Mouse (Mus musculus): ENCODE measurements around the gene Lrrfip2. TPM values are rescaled to one million over a fixed set of nuclear protein-coding genes. Genes with fewer than 3 reads are reported as not detected.

Lrrfip2 gene
- polyA plus RNA-seq, 1 experiment = 135 TPM

- no peaks in the 10 kb centered on the region for H3K27me3 ChIP-seq (ENCODE audit: control insufficient read depth, insufficient read depth, low read length)
- no peak overlapping the region for H3K4me3 ChIP-seq (ENCODE audit: control insufficient read depth, low read depth, low read length)
- TF ChIP-seq CTCF (IDR thresholded peaks at IDR 0.05; ENCODE audit: control insufficient read depth, insufficient read depth, insufficient replicate concordance, low read depth, low read length) (no peak), POLR2A (IDR thresholded peaks at IDR 0.05; ENCODE audit: control insufficient read depth, low read depth, low read length) (no peak)
- H3K27ac ChIP-seq (ENCODE audit: control insufficient read depth, insufficient read depth, low read depth, low read length) = no peak overlapping the region
- H3K4me1 ChIP-seq (ENCODE audit: control insufficient read depth, insufficient read depth, low read length) = no peaks in the 10 kb centered on the region
- H3K36me3 ChIP-seq (ENCODE audit: control insufficient read depth, insufficient read depth, low read length) = no peaks in the 10 kb centered on the region
Observed at GRCm38 (mm10) chr9:111155764-111156458, 38.5 kb downstream of the Lrrfip2 start.

GRCm38 (mm10) chr9:111159562-111159961 lies 42.2 kb downstream of the Lrrfip2 start:
- Histone ChIP-seq H3K4me1 (ENCODE audit: control insufficient read depth, insufficient read depth, low read length) (no peaks in the 10 kb centered on the region), H3K36me3 (ENCODE audit: control insufficient read depth, insufficient read depth, low read length) (no peaks in the 10 kb centered on the region; the same call in 1 of the 2 replicates), H3K27ac (ENCODE audit: control insufficient read depth, insufficient read depth, low read depth, low read length) (no peak overlapping the region), H3K27me3 (ENCODE audit: control insufficient read depth, insufficient read depth, low read length) (no peaks in the 10 kb centered on the region), H3K4me3 (ENCODE audit: control insufficient read depth, low read depth, low read length) (no peak overlapping the region)
- TF ChIP-seq POLR2A (IDR thresholded peaks at IDR 0.05; ENCODE audit: control insufficient read depth, low read depth, low read length) (no peak), CTCF (IDR thresholded peaks at IDR 0.05; ENCODE audit: control insufficient read depth, insufficient read depth, insufficient replicate concordance, low read depth, low read length) (no peak)

- no peaks in the 10 kb centered on the region for H3K4me1 ChIP-seq (ENCODE audit: control insufficient read depth, insufficient read depth, low read length)
- TF ChIP-seq CTCF (IDR thresholded peaks at IDR 0.05; ENCODE audit: control insufficient read depth, insufficient read depth, insufficient replicate concordance, low read depth, low read length) (no peak), POLR2A (IDR thresholded peaks at IDR 0.05; ENCODE audit: control insufficient read depth, low read depth, low read length) (no peak)
- H3K4me3 ChIP-seq (ENCODE audit: control insufficient read depth, low read depth, low read length) = no peak overlapping the region
- H3K27me3 ChIP-seq (ENCODE audit: control insufficient read depth, insufficient read depth, low read length) = no peaks in the 10 kb centered on the region
- no peaks in the 10 kb centered on the region; the same call in 1 of the 2 replicates for H3K36me3 ChIP-seq (ENCODE audit: control insufficient read depth, insufficient read depth, low read length)
- H3K27ac ChIP-seq (ENCODE audit: control insufficient read depth, insufficient read depth, low read depth, low read length) = no peak overlapping the region
Observed at GRCm38 (mm10) chr9:111161213-111161612, 43.8 kb downstream of the Lrrfip2 start.

- no peaks in the 10 kb centered on the region; the same call in 1 of the 2 replicates for H3K36me3 ChIP-seq (ENCODE audit: control insufficient read depth, insufficient read depth, low read length)
- H3K27me3 ChIP-seq (ENCODE audit: control insufficient read depth, insufficient read depth, low read length) = no peaks in the 10 kb centered on the region
- TF ChIP-seq CTCF (IDR thresholded peaks at IDR 0.05; ENCODE audit: control insufficient read depth, insufficient read depth, insufficient replicate concordance, low read depth, low read length) = no peak
- no peak overlapping the region for H3K27ac ChIP-seq (ENCODE audit: control insufficient read depth, insufficient read depth, low read depth, low read length)
- no peaks in the 10 kb centered on the region for H3K4me1 ChIP-seq (ENCODE audit: control insufficient read depth, insufficient read depth, low read length)
- no peak overlapping the region for H3K4me3 ChIP-seq (ENCODE audit: control insufficient read depth, low read depth, low read length)
Observed at GRCm38 (mm10) chr9:111166612-111167011, 49.2 kb downstream of the Lrrfip2 start.

GRCm38 (mm10) chr9:111170430-111170829 lies 53.0 kb downstream of the Lrrfip2 start:
- no peak for TF ChIP-seq CTCF (IDR thresholded peaks at IDR 0.05; ENCODE audit: control insufficient read depth, insufficient read depth, insufficient replicate concordance, low read depth, low read length)
- no peak for TF ChIP-seq POLR2A (IDR thresholded peaks at IDR 0.05; ENCODE audit: control insufficient read depth, low read depth, low read length)
- Histone ChIP-seq H3K27me3 (ENCODE audit: control insufficient read depth, insufficient read depth, low read length) (no peaks in the 10 kb centered on the region), H3K36me3 (ENCODE audit: control insufficient read depth, insufficient read depth, low read length) (no peaks in the 10 kb centered on the region), H3K4me1 (ENCODE audit: control insufficient read depth, insufficient read depth, low read length) (no peaks in the 10 kb centered on the region), H3K27ac (ENCODE audit: control insufficient read depth, insufficient read depth, low read depth, low read length) (no peak overlapping the region), H3K4me3 (ENCODE audit: control insufficient read depth, low read depth, low read length) (no peak overlapping the region)

- Histone ChIP-seq H3K27ac (ENCODE audit: control insufficient read depth, insufficient read depth, low read depth, low read length) (no peak overlapping the region), H3K4me3 (ENCODE audit: control insufficient read depth, low read depth, low read length) (peak overlapping the region; percentile 62), H3K27me3 (ENCODE audit: control insufficient read depth, insufficient read depth, low read length) (no peaks in the 10 kb centered on the region), H3K4me1 (ENCODE audit: control insufficient read depth, insufficient read depth, low read length) (no peaks in the 10 kb centered on the region), H3K36me3 (ENCODE audit: control insufficient read depth, insufficient read depth, low read length) (no peaks in the 10 kb centered on the region)
- TF ChIP-seq POLR2A (IDR thresholded peaks at IDR 0.05; ENCODE audit: control insufficient read depth, low read depth, low read length) = no peak
- TF ChIP-seq CTCF (IDR thresholded peaks at IDR 0.05; ENCODE audit: control insufficient read depth, insufficient read depth, insufficient replicate concordance, low read depth, low read length) = no peak
Observed at GRCm38 (mm10) chr9:111174071-111174470, 56.7 kb downstream of the Lrrfip2 start.

GRCm38 (mm10) chr9:111178971-111179370 lies 61.6 kb downstream of the Lrrfip2 start:
- no peaks in the 10 kb centered on the region for H3K27me3 ChIP-seq (ENCODE audit: control insufficient read depth, insufficient read depth, low read length)
- TF ChIP-seq CTCF (IDR thresholded peaks at IDR 0.05; ENCODE audit: control insufficient read depth, insufficient read depth, insufficient replicate concordance, low read depth, low read length) (no peak), POLR2A (IDR thresholded peaks at IDR 0.05; ENCODE audit: control insufficient read depth, low read depth, low read length) (no peak)
- H3K4me1 ChIP-seq (ENCODE audit: control insufficient read depth, insufficient read depth, low read length) = no peaks in the 10 kb centered on the region
- H3K4me3 ChIP-seq (ENCODE audit: control insufficient read depth, low read depth, low read length) = no peak overlapping the region
- H3K36me3 ChIP-seq (ENCODE audit: control insufficient read depth, insufficient read depth, low read length) = no peaks in the 10 kb centered on the region
- H3K27ac ChIP-seq (ENCODE audit: control insufficient read depth, insufficient read depth, low read depth, low read length) = no peak overlapping the region

Measured in testis, adult 2 months (tissue).